Mouse (Mus musculus): Measurements from ENCODE around the gene Pgrmc1.

Pgrmc1 gene

GRCm38 (mm10) chrX:36609117-36609516 lies 11.1 kb downstream of the Pgrmc1 start:
- no peak for DNase-seq

- DNase-seq: no peak
Observed at GRCm38 (mm10) chrX:36628102-36628501, 30.1 kb downstream of the Pgrmc1 start.

GRCm38 (mm10) chrX:36630771-36631170 lies 32.8 kb downstream of the Pgrmc1 start:
- DNase-seq: no peak

GRCm38 (mm10) chrX:36640046-36640445 lies 42.0 kb downstream of the Pgrmc1 start:
- no peak for DNase-seq

GRCm38 (mm10) chrX:36644657-36645551 lies 46.9 kb downstream of the Pgrmc1 start, which contains the start of gene Akap17b:
Gene Akap17b (minus strand): TSS chrX:36645395.
- DNase-seq: peak; percentile 91
